Mouse (Mus musculus) liver, embryonic 13.5 days (tissue): ENCODE measurements around the gene Eif4a1. TPM values are rescaled to one million over a fixed set of nuclear protein-coding genes. Genes with fewer than 3 reads are reported as not detected.

Source experiments
- ATAC-seq: fragments of 200-750 bp; cut with Nextera tagmentation; 2 replicates; pipeline ENCODE4 v1.8.0; 2017; ENCODE audit warnings: low read depth, mild to moderate bottlenecking, moderate number of reproducible peaks, moderate library complexity
- DNase-seq: peaks from one replicate; pipeline ENCODE4 v3.0.0; 2022
- H3K27ac ChIP-seq: fragments of 300-500 bp; sonication (generic); 2 replicates; pipeline ENCODE4 v1.5.1; 2015; ENCODE audit warnings: moderate library complexity, mild to moderate bottlenecking, inconsistent platforms
- H3K27me3 ChIP-seq: fragments of 300-500 bp; sonication (generic); 2 replicates; pipeline ENCODE4 v1.6.1; 2015; ENCODE audit warnings: mild to moderate bottlenecking, inconsistent platforms
- H3K36me3 ChIP-seq: fragments of 300-500 bp; sonication (generic); 2 replicates; pipeline ENCODE4 v1.6.1; 2015; ENCODE audit warnings: mild to moderate bottlenecking, inconsistent platforms
- H3K4me1 ChIP-seq: fragments of 300-500 bp; sonication (generic); replicated peaks from 2 replicates; pipeline ENCODE4 v1.6.1; 2015; ENCODE audit warnings: inconsistent platforms
- H3K4me2 ChIP-seq: fragments of 300-500 bp; sonication (generic); 2 replicates; pipeline ENCODE4 v1.6.1; 2015; ENCODE audit warnings: inconsistent platforms, mild to moderate bottlenecking, moderate library complexity
- H3K4me3 ChIP-seq: fragments of 300-500 bp; sonication (generic); replicated peaks from 2 replicates; pipeline ENCODE4 v1.5.1; 2015; ENCODE audit warnings: mild to moderate bottlenecking, inconsistent platforms
- H3K9ac ChIP-seq: fragments of 300-500 bp; sonication (generic); 2 replicates; pipeline ENCODE4 v1.6.1; 2015; ENCODE audit warnings: mild to moderate bottlenecking, inconsistent platforms
- H3K9me3 ChIP-seq: fragments of 300-500 bp; sonication (generic); replicated peaks from 2 replicates; pipeline ENCODE4 v1.6.1; 2016; ENCODE audit warnings: inconsistent platforms
- WGBS: fragments of 180-500 bp; shearing (Covaris S2); methylation state at CpG from one replicate; pipeline ENCODE4 v1.1.7; 2015; ENCODE audit not compliant: insufficient replicate concordance; 5-methylcytosine and 5-hydroxymethylcytosine counted together
- polyA plus RNA-seq: library from polyadenylated mRNA; unstranded; fragments of >200 nt; fragmentation: Nextera tagmentation; extraction: Ambion mirVana; gene quantifications from 2 replicates; pipeline ENCODE4 v1.2.1, GENCODE M21; 2015

Gene Eif4a1
- polyA plus RNA-seq, 1 experiment from 2014 or later: 351 TPM

- H3K9ac ChIP-seq: peak overlapping the region; percentile 98
- H3K27me3 ChIP-seq: no peaks in the 10 kb centered on the region
- H3K4me1 ChIP-seq: peaks cover 69% of the 10 kb centered on the region
- H3K36me3 ChIP-seq: peaks cover 82% of the 10 kb centered on the region
- H3K27ac ChIP-seq: peak overlapping the region; percentile 98
- H3K9me3 ChIP-seq: no peaks in the 10 kb centered on the region
- peak; percentile 63 for ATAC-seq
- peak overlapping the region; percentile 95 for H3K4me2 ChIP-seq
- peak; percentile 86 for DNase-seq
- H3K4me3 ChIP-seq: peak overlapping the region; percentile 91
- under 1% methylated on average over 59 of the region's 61 CpGs for WGBS
These were observed 1.2 kb downstream of the Eif4a1 start for GRCm38 (mm10) chr11:69670786-69671725.

- Histone ChIP-seq H3K4me2 (no peak overlapping the region), H3K9ac (no peak overlapping the region), H3K36me3 (peaks cover 76% of the 10 kb centered on the region), H3K4me3 (no peak overlapping the region), H3K27ac (peak overlapping the region; percentile 96; the same call in 1 of the 2 replicates), H3K4me1 (peaks cover 71% of the 10 kb centered on the region), H3K27me3 (no peaks in the 10 kb centered on the region), H3K9me3 (no peaks in the 10 kb centered on the region)
- DNase-seq (no peak), ATAC-seq (no peak)
- 76% methylated on average over 3 of the region's 3 CpGs for WGBS
These were observed 5.6 kb downstream of the Eif4a1 start for GRCm38 (mm10) chr11:69666665-69667005.

GRCm38 (mm10) chr11:69665961-69666664 lies 6.1 kb downstream of the Eif4a1 start, which contains the start of gene Cd68:
Gene Cd68, minus strand, starts transcription at chr11:69666153.
- ATAC-seq: no peak
- H3K27me3 ChIP-seq: no peaks in the 10 kb centered on the region
- peak within 1 kb of the TSS; percentile 96 for H3K27ac ChIP-seq
- 25% methylated on average over 7 of the region's 7 CpGs for WGBS
- H3K9ac ChIP-seq: no peak within 1 kb of the TSS
- H3K9me3 ChIP-seq: no peaks in the 10 kb centered on the region
- H3K4me3 ChIP-seq: 0 out of 2 replicates have a peak within 1 kb of the TSS, but pooled peaks have one; percentile 0
- H3K36me3 ChIP-seq: peaks cover 76% of the 10 kb centered on the region
- peaks cover 76% of the 10 kb centered on the region for H3K4me1 ChIP-seq
- DNase-seq: peak; percentile 50
- H3K4me2 ChIP-seq: 0 out of 2 replicates have a peak within 1 kb of the TSS, but pooled peaks have one; percentile 13

GRCm38 (mm10) chr11:69665457-69665960 lies 6.7 kb downstream of the Eif4a1 start:
- WGBS: 64% methylated on average over 9 of the region's 9 CpGs
- Histone ChIP-seq H3K27ac (peak overlapping the region; percentile 96), H3K27me3 (no peaks in the 10 kb centered on the region), H3K9me3 (no peaks in the 10 kb centered on the region), H3K4me2 (0 out of 2 replicates have a peak overlapping the region, but pooled peaks have one; percentile 13), H3K4me3 (0 out of 2 replicates have a peak overlapping the region, but pooled peaks have one; percentile 0), H3K36me3 (peaks cover 71% of the 10 kb centered on the region), H3K4me1 (peaks cover 77% of the 10 kb centered on the region), H3K9ac (no peak overlapping the region)
- ATAC-seq (no peak), DNase-seq (no peak)

GRCm38 (mm10) chr11:69664841-69665240 lies 7.4 kb downstream of the Eif4a1 start:
- peak overlapping the region; percentile 96; the same call in 1 of the 2 replicates for H3K27ac ChIP-seq
- H3K9ac ChIP-seq: no peak overlapping the region
- 0 out of 2 replicates have a peak overlapping the region, but pooled peaks have one; percentile 13 for H3K4me2 ChIP-seq
- ATAC-seq (no peak), DNase-seq (no peak)
- peaks cover 77% of the 10 kb centered on the region for H3K4me1 ChIP-seq
- H3K9me3 ChIP-seq: no peaks in the 10 kb centered on the region
- no peaks in the 10 kb centered on the region for H3K27me3 ChIP-seq
- no peak overlapping the region for H3K4me3 ChIP-seq
- 87% methylated on average over 7 of the region's 7 CpGs for WGBS
- peaks cover 66% of the 10 kb centered on the region for H3K36me3 ChIP-seq

- H3K4me3 ChIP-seq: peak overlapping the region; percentile 68; the same call in 1 of the 2 replicates
- ATAC-seq: no peak
- peaks cover 66% of the 10 kb centered on the region for H3K4me1 ChIP-seq
- peak overlapping the region; percentile 84 for H3K4me2 ChIP-seq
- no peak for DNase-seq
- 69% methylated on average over 6 of the region's 6 CpGs for WGBS
- H3K27ac ChIP-seq: peak overlapping the region; percentile 96
- H3K27me3 ChIP-seq: no peaks in the 10 kb centered on the region
- peak overlapping the region; percentile 79 for H3K9ac ChIP-seq
- H3K36me3 ChIP-seq: peaks cover 64% of the 10 kb centered on the region
- H3K9me3 ChIP-seq: no peaks in the 10 kb centered on the region
These were observed 8.4 kb downstream of the Eif4a1 start for GRCm38 (mm10) chr11:69663795-69664194.

GRCm38 (mm10) chr11:69662967-69663671 lies 9.1 kb downstream of the Eif4a1 start:
- ATAC-seq: no peak
- peaks cover 63% of the 10 kb centered on the region for H3K4me1 ChIP-seq
- peak overlapping the region; percentile 96 for H3K27ac ChIP-seq
- no peaks in the 10 kb centered on the region for H3K27me3 ChIP-seq
- WGBS: 57% methylated on average over 13 of the region's 13 CpGs
- peak overlapping the region; percentile 84 for H3K4me2 ChIP-seq
- peaks cover 64% of the 10 kb centered on the region for H3K36me3 ChIP-seq
- peak overlapping the region; percentile 68 for H3K4me3 ChIP-seq
- peak overlapping the region; percentile 79 for H3K9ac ChIP-seq
- no peaks in the 10 kb centered on the region for H3K9me3 ChIP-seq
- no peak for DNase-seq

- peaks cover 64% of the 10 kb centered on the region for H3K4me1 ChIP-seq
- no peaks in the 10 kb centered on the region for H3K27me3 ChIP-seq
- H3K9me3 ChIP-seq: no peaks in the 10 kb centered on the region
- WGBS: under 1% methylated on average over 48 of the region's 48 CpGs
- H3K9ac ChIP-seq: peak within 1 kb of the TSS; percentile 79
- peaks cover 64% of the 10 kb centered on the region for H3K36me3 ChIP-seq
- H3K27ac ChIP-seq: peak within 1 kb of the TSS; percentile 96
- DNase-seq: peak; percentile 92
- peak within 1 kb of the TSS; percentile 68 for H3K4me3 ChIP-seq
- ATAC-seq: peak; percentile 93
- H3K4me2 ChIP-seq: peak within 1 kb of the TSS; percentile 84
These were observed 9.8 kb downstream of the Eif4a1 start, which contains the start of gene Mpdu1 for GRCm38 (mm10) chr11:69662213-69662966. Gene Mpdu1, minus strand, starts transcription at chr11:69662642.

- Histone ChIP-seq H3K36me3 (peaks cover 65% of the 10 kb centered on the region), H3K9ac (peak overlapping the region; percentile 79), H3K4me1 (peaks cover 71% of the 10 kb centered on the region), H3K9me3 (no peaks in the 10 kb centered on the region), H3K4me2 (peak overlapping the region; percentile 84), H3K4me3 (peak overlapping the region; percentile 68), H3K27ac (peak overlapping the region; percentile 96), H3K27me3 (no peaks in the 10 kb centered on the region)
- DNase-seq (peak; percentile 38), ATAC-seq (0 out of 2 replicates have a peak, but pooled peaks have one; percentile 16)
- WGBS: 43% methylated on average over 3 of the region's 3 CpGs
These were observed 10.9 kb downstream of the Eif4a1 start for GRCm38 (mm10) chr11:69661221-69661881.
